Mouse (Mus musculus): ENCODE data around the gene Mpped2. TPM values are rescaled to one million over a fixed set of nuclear protein-coding genes. Genes with fewer than 3 reads are reported as not detected.

Gene Mpped2
- total and polyA plus RNA-seq, 3 experiments: 0.04 to 0.10 TPM; not detected in 1

GRCm38 (mm10) chr2:106696372-106696771 is 3.3 kb downstream of the Mpped2 start:
- DNase-seq (ENCODE audit: low read depth, low spot score): no peak
- TF ChIP-seq CTCF (IDR thresholded peaks at IDR 0.05 in 2 of 3, conservative IDR thresholded peaks at IDR 0.05 in 1 of 3; ENCODE audit: control insufficient read depth in 1 of 3, insufficient read depth in 1 of 3, low read depth in 2 of 3, low read length in 3 of 3, poor library complexity in 1 of 3, severe bottlenecking in 1 of 3) (no peak), USF2 (IDR thresholded peaks at IDR 0.05; ENCODE audit: borderline replicate concordance in 1 of 2, insufficient read depth in 1 of 2, low read depth in 1 of 2, low read length in 2 of 2) (no peak), ELF1 (IDR thresholded peaks at IDR 0.05; ENCODE audit: low read depth, low read length) (no peak), ZC3H11A (IDR thresholded peaks at IDR 0.05; ENCODE audit: low read depth, low read length) (no peak), RAD21 (IDR thresholded peaks at IDR 0.05; ENCODE audit: low read depth, low read length) (no peak), MXI1 (IDR thresholded peaks at IDR 0.05; ENCODE audit: low read depth, low read length) (no peak), TBP (IDR thresholded peaks at IDR 0.05; ENCODE audit: low read depth, low read length) (no peak), ZMIZ1 (IDR thresholded peaks at IDR 0.05; ENCODE audit: low read depth, low read length) (no peak), TAL1 (IDR thresholded peaks at IDR 0.05; ENCODE audit: low read length) (no peak), MEF2A (IDR thresholded peaks at IDR 0.05; ENCODE audit: extremely low read depth, insufficient replicate concordance, low read depth, low read length, poor library complexity, severe bottlenecking) (no peak)
- no peaks in the 10 kb centered on the region for H3K79me2 ChIP-seq (ENCODE audit: control insufficient read depth, insufficient read depth, low read length, poor library complexity)
- no peaks in the 10 kb centered on the region for H3K4me1 ChIP-seq (ENCODE audit: control insufficient read depth in 1 of 2, insufficient read depth in 2 of 2, low read length in 2 of 2)
- H3K9me3 ChIP-seq (replicated peaks; ENCODE audit: insufficient read depth, low read length): no peaks in the 10 kb centered on the region
- no peaks in the 10 kb centered on the region for H3K36me3 ChIP-seq (ENCODE audit: control insufficient read depth in 1 of 2, insufficient read depth in 2 of 2, low read length in 2 of 2)
- H3K9ac ChIP-seq (ENCODE audit: control insufficient read depth, low read depth, low read length, poor library complexity, severe bottlenecking): no peak overlapping the region
- H3K4me3 ChIP-seq (ENCODE audit: control insufficient read depth in 1 of 2, insufficient read depth in 1 of 2, low read depth in 2 of 2, low read length in 2 of 2): no peak overlapping the region
- no peak overlapping the region for H3K27ac ChIP-seq (ENCODE audit: control insufficient read depth, low read depth, low read length)
- no peaks in the 10 kb centered on the region for H3K27me3 ChIP-seq (ENCODE audit: control insufficient read depth in 1 of 2, insufficient read depth in 2 of 2, low read length in 2 of 2)

- Histone ChIP-seq H3K9ac (ENCODE audit: control insufficient read depth, low read depth, low read length, poor library complexity, severe bottlenecking) (no peak overlapping the region), H3K27ac (ENCODE audit: control insufficient read depth, low read depth, low read length) (no peak overlapping the region), H3K79me2 (ENCODE audit: control insufficient read depth, insufficient read depth, low read length, poor library complexity) (no peaks in the 10 kb centered on the region), H3K9me3 (replicated peaks; ENCODE audit: insufficient read depth, low read length) (no peaks in the 10 kb centered on the region), H3K27me3 (ENCODE audit: control insufficient read depth in 1 of 2, insufficient read depth in 2 of 2, low read length in 2 of 2) (no peaks in the 10 kb centered on the region), H3K4me1 (ENCODE audit: control insufficient read depth in 1 of 2, insufficient read depth in 2 of 2, low read length in 2 of 2) (no peaks in the 10 kb centered on the region), H3K36me3 (ENCODE audit: control insufficient read depth in 1 of 2, insufficient read depth in 2 of 2, low read length in 2 of 2) (no peaks in the 10 kb centered on the region), H3K4me3 (ENCODE audit: control insufficient read depth in 1 of 2, insufficient read depth in 1 of 2, low read depth in 2 of 2, low read length in 2 of 2) (no peak overlapping the region)
- TF ChIP-seq JUND (IDR thresholded peaks at IDR 0.05; ENCODE audit: low read depth, low read length): no peak
- TF ChIP-seq EP300 (IDR thresholded peaks at IDR 0.05; ENCODE audit: low read depth in 1 of 2, low read length in 2 of 2): no peak
- TF ChIP-seq POLR2A (IDR thresholded peaks at IDR 0.05; ENCODE audit: control insufficient read depth in 1 of 2, insufficient read depth in 1 of 2, low read depth in 1 of 2, low read length in 2 of 2, poor library complexity in 1 of 2): no peak
- no peak for TF ChIP-seq MAZ (IDR thresholded peaks at IDR 0.05; ENCODE audit: low read depth, low read length)
- no peak for TF ChIP-seq CTCF (IDR thresholded peaks at IDR 0.05 in 2 of 3, conservative IDR thresholded peaks at IDR 0.05 in 1 of 3; ENCODE audit: control insufficient read depth in 1 of 3, insufficient read depth in 1 of 3, low read depth in 2 of 3, low read length in 3 of 3, poor library complexity in 1 of 3, severe bottlenecking in 1 of 3)
- TF ChIP-seq TBP (IDR thresholded peaks at IDR 0.05; ENCODE audit: low read depth, low read length): no peak
- TF ChIP-seq MYB (IDR thresholded peaks at IDR 0.05; ENCODE audit: low read depth, low read length): no peak
- no peak for TF ChIP-seq MXI1 (IDR thresholded peaks at IDR 0.05; ENCODE audit: low read depth, low read length)
- no peak for TF ChIP-seq POLR2AphosphoS2 (IDR thresholded peaks at IDR 0.05; ENCODE audit: low read length)
- TF ChIP-seq GABPA (IDR thresholded peaks at IDR 0.05; ENCODE audit: low read depth, low read length): no peak
- no peak for DNase-seq (ENCODE audit: low read depth, low spot score)
Observed at GRCm38 (mm10) chr2:106705664-106706063, 12.6 kb downstream of the Mpped2 start.
